Mouse (Mus musculus) myocyte (in vitro differentiated cells): ENCODE measurements around the gene Scrt2.

Source experiments
- CEBPB ChIP-seq: IDR thresholded peaks from 2 replicates; pipeline ENCODE4 v1.6.1; 2011; ENCODE audit warnings: mild to moderate bottlenecking, moderate library complexity; ENCODE audit not compliant: poor library complexity, insufficient read depth, severe bottlenecking
- E2F4 ChIP-seq: IDR thresholded peaks from one replicate; pipeline ENCODE4 v1.6.1; 2011; ENCODE audit warnings: mild to moderate bottlenecking, control low read depth, moderate library complexity; ENCODE audit not compliant: insufficient read depth
- MAX ChIP-seq: IDR thresholded peaks from one replicate; pipeline ENCODE4 v1.6.1; 2011; ENCODE audit warnings: low read depth, mild to moderate bottlenecking, control low read depth
- MYOD1 ChIP-seq, 3 experiments: IDR thresholded peaks; one replicate each; pipeline ENCODE4 v1.6.1; 2011; ENCODE audit warnings: control low read depth in 2 of 3, low read depth in 2 of 3, mild to moderate bottlenecking in 2 of 3, moderate library complexity in 1 of 3; ENCODE audit not compliant: insufficient read length in 2 of 3, control insufficient read depth in 1 of 3
- MYOG ChIP-seq, 3 experiments: IDR thresholded peaks; one replicate each; pipeline ENCODE4 v1.6.1; 2011; ENCODE audit warnings: control low read depth in 2 of 3, low read depth in 2 of 3, mild to moderate bottlenecking in 2 of 3; ENCODE audit not compliant: insufficient read length in 2 of 3, control insufficient read depth in 1 of 3, insufficient read depth in 1 of 3
- POLR2A ChIP-seq: IDR thresholded peaks from one replicate; pipeline ENCODE4 v1.6.1; 2011; ENCODE audit warnings: low read depth, mild to moderate bottlenecking, control low read depth, moderate library complexity; ENCODE audit not compliant: insufficient read length
- POLR2AphosphoS2 ChIP-seq: IDR thresholded peaks from one replicate; pipeline ENCODE4 v1.6.1; 2011; ENCODE audit warnings: low read depth, control low read depth; ENCODE audit not compliant: insufficient read length
- REST ChIP-seq: IDR thresholded peaks from one replicate; pipeline ENCODE4 v1.6.1; 2011; ENCODE audit warnings: mild to moderate bottlenecking, control low read depth, moderate library complexity; ENCODE audit not compliant: insufficient read depth, insufficient read length
- SRF ChIP-seq: IDR thresholded peaks from one replicate; pipeline ENCODE4 v1.6.1; 2011; ENCODE audit warnings: low read depth; ENCODE audit not compliant: control insufficient read depth, insufficient read length
- TCF12 ChIP-seq: IDR thresholded peaks from one replicate; pipeline ENCODE4 v1.6.1; 2011; ENCODE audit warnings: mild to moderate bottlenecking, control low read depth; ENCODE audit not compliant: poor library complexity, insufficient read depth, severe bottlenecking
- TCF3 ChIP-seq: IDR thresholded peaks from one replicate; pipeline ENCODE4 v1.6.1; 2011; ENCODE audit warnings: low read depth, control low read depth; ENCODE audit not compliant: insufficient read length
- USF1 ChIP-seq: IDR thresholded peaks from one replicate; pipeline ENCODE4 v1.6.1; 2011; ENCODE audit warnings: low read depth, mild to moderate bottlenecking, control low read depth, moderate library complexity

DNA sequence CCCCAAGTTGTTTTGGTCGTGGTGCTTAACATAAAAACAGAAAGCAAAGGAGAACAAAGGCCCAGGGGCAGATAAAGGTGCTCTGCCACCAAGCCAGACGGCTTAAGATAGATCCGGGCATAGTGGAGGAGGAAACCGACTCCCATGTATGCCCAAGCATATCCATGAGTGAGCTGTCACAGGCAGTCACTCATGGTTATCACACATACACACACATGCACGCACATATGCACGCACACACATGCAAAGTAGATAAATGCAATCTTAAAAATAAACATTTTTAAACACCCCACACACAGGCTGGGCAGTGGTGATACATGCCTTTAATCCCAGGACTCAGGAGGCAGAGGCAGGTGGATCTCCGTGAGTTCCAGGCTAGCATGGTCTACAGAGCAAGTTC lies 36.4 kb downstream of the Scrt2 start:
- TF ChIP-seq MYOG (IDR thresholded peaks at IDR 0.05; ENCODE audit: control insufficient read depth in 1 of 3, insufficient read depth in 1 of 3, insufficient read length in 2 of 3, low read depth in 2 of 3) (no peak), POLR2A (no peak), E2F4 (no peak), POLR2AphosphoS2 (no peak), MAX (no peak), CEBPB (no peak), USF1 (no peak), TCF3 (no peak), TCF12 (no peak), MYOD1 (IDR thresholded peaks at IDR 0.05; ENCODE audit: control insufficient read depth in 1 of 3, insufficient read length in 2 of 3, low read depth in 2 of 3) (no peak), SRF (no peak), REST (no peak)
